Mouse (Mus musculus) liver, embryonic 16.5 days (tissue): Measurements from ENCODE around the gene Gm9817. TPM values are rescaled to one million over a fixed set of nuclear protein-coding genes. Genes with fewer than 3 reads are reported as not detected.

Experiments used
- ATAC-seq: fragments of 200-750 bp; cut with Nextera tagmentation; 2 replicates; pipeline ENCODE4 v1.8.0; 2017; ENCODE audit warnings: low read depth, mild to moderate bottlenecking, moderate number of reproducible peaks, moderate library complexity
- H3K27ac ChIP-seq: fragments of 300-500 bp; sonication (generic); 2 replicates; pipeline ENCODE4 v1.5.1; 2014; ENCODE audit warnings: mild to moderate bottlenecking, low read length
- H3K27me3 ChIP-seq: fragments of 300-500 bp; sonication (generic); 2 replicates; pipeline ENCODE4 v1.6.1; 2014; ENCODE audit warnings: low read depth, low read length, mixed read lengths; ENCODE audit not compliant: control insufficient read depth, insufficient read depth
- H3K36me3 ChIP-seq: fragments of 300-500 bp; sonication (generic); 2 replicates; pipeline ENCODE4 v1.6.1; 2014; ENCODE audit warnings: mild to moderate bottlenecking; ENCODE audit not compliant: control insufficient read depth, insufficient read depth
- H3K4me1 ChIP-seq: fragments of 300-500 bp; sonication (generic); 2 replicates; pipeline ENCODE4 v1.6.1; 2014; ENCODE audit warnings: low read depth, low read length, mixed read lengths; ENCODE audit not compliant: control insufficient read depth
- H3K4me2 ChIP-seq: fragments of 300-500 bp; sonication (generic); 2 replicates; pipeline ENCODE4 v1.6.1; 2014; ENCODE audit warnings: low read depth, low read length, mixed read lengths
- H3K4me3 ChIP-seq: fragments of 300-500 bp; sonication (generic); 2 replicates; pipeline ENCODE4 v1.5.1; 2014; ENCODE audit warnings: low read depth, mild to moderate bottlenecking, low read length
- H3K9ac ChIP-seq: fragments of 300-500 bp; sonication (generic); 2 replicates; pipeline ENCODE4 v1.6.1; 2014; ENCODE audit warnings: low read depth, low read length
- H3K9me3 ChIP-seq: fragments of 300-500 bp; sonication (generic); replicated peaks from 2 replicates; pipeline ENCODE4 v1.6.1; 2016; ENCODE audit warnings: low read length; ENCODE audit not compliant: control insufficient read depth
- WGBS: fragments of 180-500 bp; shearing (Covaris S2); extraction: QIAGEN DNeasy Blood & Tissue Kit; methylation state at CpG from one replicate; pipeline ENCODE4 v1.1.7; 2014; ENCODE audit not compliant: insufficient replicate concordance; 5-methylcytosine and 5-hydroxymethylcytosine counted together
- polyA plus RNA-seq: library from polyadenylated mRNA; unstranded; fragments of >200 nt; fragmentation: Nextera tagmentation; extraction: Ambion mirVana; gene quantifications from 2 replicates; pipeline ENCODE4 v1.2.1, GENCODE M21; 2015

Gm9817 gene
- polyA plus RNA-seq, 1 experiment from 2014 or later, result not detected

GRCm38 (mm10) chr13:45070366-45070765 lies 8.1 kb upstream of the Gm9817 start:
- H3K27me3 ChIP-seq, result peaks cover 8% of the 10 kb centered on the region
- 65% methylated on average over 6 of the region's 6 CpGs for WGBS
- H3K4me2 ChIP-seq, result no peak overlapping the region
- H3K9ac ChIP-seq, result no peak overlapping the region
- no peaks in the 10 kb centered on the region for H3K9me3 ChIP-seq
- H3K4me1 ChIP-seq, result no peaks in the 10 kb centered on the region
- no peaks in the 10 kb centered on the region for H3K36me3 ChIP-seq
- H3K27ac ChIP-seq, result no peak overlapping the region
- ATAC-seq, result no peak
- H3K4me3 ChIP-seq, result no peak overlapping the region

GRCm38 (mm10) chr13:45075012-45075411 lies 3.5 kb upstream of the Gm9817 start:
- Histone ChIP-seq H3K27ac (no peak overlapping the region), H3K9me3 (no peaks in the 10 kb centered on the region; the same call in 1 of the 2 replicates), H3K27me3 (peaks cover 24% of the 10 kb centered on the region), H3K4me3 (no peak overlapping the region), H3K9ac (no peak overlapping the region), H3K4me1 (no peaks in the 10 kb centered on the region), H3K36me3 (no peaks in the 10 kb centered on the region), H3K4me2 (no peak overlapping the region)
- no peak for ATAC-seq

- no peak overlapping the region for H3K4me2 ChIP-seq
- no peak overlapping the region for H3K4me3 ChIP-seq
- no peak for ATAC-seq
- H3K9ac ChIP-seq, result no peak overlapping the region
- no peak overlapping the region for H3K27ac ChIP-seq
- peaks cover 24% of the 10 kb centered on the region for H3K27me3 ChIP-seq
- WGBS, result 70% methylated on average over 2 of the region's 2 CpGs
- peaks cover under 1% of the 10 kb centered on the region; the same call in 1 of the 2 replicates for H3K9me3 ChIP-seq
- H3K36me3 ChIP-seq, result no peaks in the 10 kb centered on the region
- no peaks in the 10 kb centered on the region for H3K4me1 ChIP-seq
Observed at GRCm38 (mm10) chr13:45075715-45076114, 2.8 kb upstream of the Gm9817 start.

DNA sequence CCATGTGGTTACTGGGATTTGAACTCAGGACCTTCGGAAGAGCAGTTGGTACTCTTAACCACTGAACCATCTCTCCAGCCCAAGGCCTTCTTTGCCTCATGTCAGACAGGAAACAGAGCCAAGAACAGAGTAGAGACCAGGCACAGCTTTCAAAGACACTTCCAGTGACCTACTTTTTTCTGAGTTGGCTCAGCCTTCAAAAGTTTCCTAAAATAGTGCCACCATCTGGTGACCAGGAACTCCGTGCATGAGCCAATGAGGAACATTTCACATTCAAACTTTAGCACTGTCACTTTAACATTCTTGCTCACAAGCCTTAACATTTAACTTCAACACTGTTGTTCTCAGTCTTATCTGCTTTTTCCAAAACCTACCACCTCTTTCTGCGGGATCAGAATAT lies 2.3 kb downstream of the Gm9817 start:
- Histone ChIP-seq H3K9me3 (peaks cover 3% of the 10 kb centered on the region; the same call in 1 of the 2 replicates), H3K4me2 (no peak overlapping the region), H3K27ac (no peak overlapping the region), H3K4me1 (no peaks in the 10 kb centered on the region), H3K36me3 (no peaks in the 10 kb centered on the region), H3K4me3 (no peak overlapping the region), H3K9ac (no peak overlapping the region), H3K27me3 (peaks cover 25% of the 10 kb centered on the region)
- ATAC-seq, result no peak
- 66% methylated on average over 3 of the region's 3 CpGs for WGBS

GRCm38 (mm10) chr13:45083696-45084095 lies 5.2 kb downstream of the Gm9817 start:
- ATAC-seq, result no peak

DNA sequence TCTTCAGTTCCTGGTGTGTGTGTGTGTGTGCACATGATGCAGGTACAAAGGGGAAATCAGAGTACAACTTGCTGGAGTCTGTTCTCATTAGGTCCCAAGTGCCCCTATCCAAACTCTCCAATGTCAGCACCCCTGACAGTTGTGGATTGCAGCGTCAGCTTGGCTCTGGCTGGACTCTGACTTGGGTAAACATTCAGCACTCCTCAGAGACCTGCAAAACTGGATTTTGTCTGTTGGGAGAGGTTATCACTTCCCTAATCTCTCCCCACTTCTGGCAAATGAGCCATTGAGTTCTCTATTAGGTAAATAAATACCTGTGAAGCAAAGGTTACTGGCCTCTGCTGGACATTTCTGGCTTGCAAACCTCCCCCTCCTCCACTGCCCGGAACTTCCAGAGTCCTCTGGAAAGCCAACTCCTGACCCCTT lies 10.3 kb downstream of the Gm9817 start:
- H3K27ac ChIP-seq, result no peak overlapping the region
- H3K36me3 ChIP-seq, result no peaks in the 10 kb centered on the region
- H3K27me3 ChIP-seq, result peaks cover 38% of the 10 kb centered on the region
- no peak overlapping the region for H3K4me2 ChIP-seq
- ATAC-seq, result peak; percentile 64
- no peaks in the 10 kb centered on the region for H3K9me3 ChIP-seq
- H3K4me1 ChIP-seq, result peaks cover 3% of the 10 kb centered on the region
- H3K4me3 ChIP-seq, result no peak overlapping the region
- 40% methylated on average over 2 of the region's 2 CpGs for WGBS
- no peak overlapping the region for H3K9ac ChIP-seq

More at GRCm38 (mm10) chr13:45083696-45084095, 5.2 kb downstream of the Gm9817 start:
- H3K9ac ChIP-seq, result no peak overlapping the region
- no peaks in the 10 kb centered on the region for H3K4me1 ChIP-seq
- no peaks in the 10 kb centered on the region for H3K36me3 ChIP-seq
- H3K4me2 ChIP-seq, result no peak overlapping the region
- no peak overlapping the region for H3K4me3 ChIP-seq
- H3K9me3 ChIP-seq, result peaks cover 3% of the 10 kb centered on the region; the same call in 1 of the 2 replicates
- peaks cover 28% of the 10 kb centered on the region for H3K27me3 ChIP-seq
- no peak overlapping the region for H3K27ac ChIP-seq
- 55% methylated on average over 5 of the region's 5 CpGs for WGBS

DNA sequence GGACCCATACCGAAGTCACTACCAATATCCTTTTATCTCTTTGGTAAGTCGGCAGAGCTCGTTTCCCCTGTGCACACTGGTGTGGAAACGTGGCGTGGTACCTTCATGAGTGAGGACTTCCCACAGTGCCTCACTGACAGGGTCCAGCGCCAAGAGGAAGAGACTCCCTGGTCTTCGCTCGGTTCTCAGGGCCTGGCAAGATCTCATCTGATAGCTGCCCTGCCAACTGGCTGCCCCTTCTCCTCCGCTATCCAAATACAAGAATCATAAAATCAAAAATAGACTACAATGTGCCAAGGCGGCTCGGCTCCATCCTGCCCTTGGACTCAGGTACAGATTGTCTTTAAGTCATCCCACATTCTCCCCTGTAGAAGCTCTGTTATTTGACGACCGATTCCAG lies 11.4 kb downstream of the Gm9817 start:
- Histone ChIP-seq H3K27ac (no peak overlapping the region), H3K4me3 (no peak overlapping the region), H3K9me3 (no peaks in the 10 kb centered on the region), H3K36me3 (no peaks in the 10 kb centered on the region), H3K4me2 (no peak overlapping the region), H3K4me1 (peaks cover 3% of the 10 kb centered on the region), H3K9ac (no peak overlapping the region), H3K27me3 (peaks cover 39% of the 10 kb centered on the region)
- ATAC-seq, result no peak
- WGBS, result 63% methylated on average over 13 of the region's 13 CpGs

DNA sequence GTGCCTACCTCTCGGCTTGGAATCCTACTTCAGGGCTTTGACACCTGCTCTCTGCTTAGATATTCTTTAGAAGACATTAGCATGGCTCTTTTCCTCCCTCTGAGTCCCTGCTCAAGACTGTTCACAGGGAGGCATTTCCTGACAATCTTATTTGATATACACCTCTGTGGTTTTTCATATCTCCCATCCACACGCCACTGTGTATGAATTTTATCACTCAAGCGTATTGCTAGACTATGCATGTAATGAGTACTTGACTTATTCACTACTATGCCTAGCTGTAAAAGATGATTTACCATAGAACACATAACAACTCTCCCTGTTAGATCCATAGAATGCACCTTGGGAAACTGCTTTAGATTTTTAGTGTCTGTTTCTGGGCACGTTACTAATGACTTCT lies 14.3 kb downstream of the Gm9817 start:
- Histone ChIP-seq H3K4me2 (no peak overlapping the region), H3K9me3 (no peaks in the 10 kb centered on the region), H3K4me3 (no peak overlapping the region), H3K4me1 (peaks cover 3% of the 10 kb centered on the region), H3K27me3 (peaks cover 37% of the 10 kb centered on the region), H3K27ac (no peak overlapping the region), H3K9ac (no peak overlapping the region), H3K36me3 (no peaks in the 10 kb centered on the region)
- ATAC-seq, result no peak
- 39% methylated on average over 4 of the region's 4 CpGs for WGBS

DNA sequence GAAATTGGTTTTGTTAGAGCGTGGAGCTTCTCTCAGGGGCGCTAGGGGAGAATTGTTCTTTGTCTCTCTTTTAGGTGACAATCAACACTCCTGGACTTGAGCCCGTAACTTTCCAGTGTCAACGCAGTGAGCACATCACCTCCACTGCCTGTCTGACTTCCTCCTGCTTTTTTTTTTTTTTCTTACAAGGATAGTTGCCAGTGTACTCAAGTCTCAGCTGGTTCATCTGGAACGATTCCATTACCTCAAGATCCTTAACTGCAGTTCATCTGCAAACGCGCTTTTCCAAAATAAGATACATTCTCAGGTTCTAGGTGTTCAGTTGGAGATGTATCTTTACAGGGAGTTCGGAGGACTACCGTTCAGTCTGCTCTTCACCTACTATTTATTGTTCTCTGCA lies 16.5 kb downstream of the Gm9817 start:
- no peak for ATAC-seq
- H3K27ac ChIP-seq, result no peak overlapping the region
- H3K27me3 ChIP-seq, result peaks cover 41% of the 10 kb centered on the region
- H3K9me3 ChIP-seq, result no peaks in the 10 kb centered on the region
- no peak overlapping the region for H3K4me3 ChIP-seq
- H3K4me1 ChIP-seq, result no peaks in the 10 kb centered on the region; the same call in 1 of the 2 replicates
- 68% methylated on average over 9 of the region's 9 CpGs for WGBS
- H3K36me3 ChIP-seq, result no peaks in the 10 kb centered on the region
- no peak overlapping the region for H3K4me2 ChIP-seq
- no peak overlapping the region for H3K9ac ChIP-seq
